Mouse (Mus musculus) embryonic fibroblast, embryonic 13.5 days (primary cell): ENCODE measurements around the gene Pcp2. TPM values are rescaled to one million over a fixed set of nuclear protein-coding genes. Genes with fewer than 3 reads are reported as not detected.

ENCODE experiments used
- H3K27ac ChIP-seq: 2 replicates; pipeline ENCODE4 v1.5.1; 2012; ENCODE audit warnings: low read length, control low read depth, inconsistent platforms; ENCODE audit not compliant: insufficient read depth
- H3K4me1 ChIP-seq: 2 replicates; pipeline ENCODE4 v1.6.1; 2011; ENCODE audit warnings: low read length; ENCODE audit not compliant: control insufficient read depth, insufficient read depth
- H3K4me3 ChIP-seq: 2 replicates; pipeline ENCODE4 v1.5.1; 2011; ENCODE audit warnings: mild to moderate bottlenecking, control low read depth, low read length; ENCODE audit not compliant: insufficient read depth
- CTCF ChIP-seq: IDR thresholded peaks from 2 replicates; pipeline ENCODE4 v1.5.1; 2011; ENCODE audit warnings: mild to moderate bottlenecking, control low read depth, low read length, moderate library complexity, borderline replicate concordance; ENCODE audit not compliant: insufficient read depth
- POLR2A ChIP-seq: IDR thresholded peaks from 2 replicates; pipeline ENCODE4 v1.6.1; 2011; ENCODE audit warnings: low read depth, mild to moderate bottlenecking, control low read depth, low read length, moderate library complexity
- polyA plus RNA-seq: library from polyadenylated mRNA; stranded (reverse); fragments of >200 nt; gene quantifications from 2 replicates; pipeline ENCODE4 v1.2.4, GENCODE M21; 2011; ENCODE audit warnings: low read depth; ENCODE audit not compliant: missing spikeins, insufficient read length

Gene Pcp2
- polyA plus RNA-seq, 1 experiment = not detected

DNA sequence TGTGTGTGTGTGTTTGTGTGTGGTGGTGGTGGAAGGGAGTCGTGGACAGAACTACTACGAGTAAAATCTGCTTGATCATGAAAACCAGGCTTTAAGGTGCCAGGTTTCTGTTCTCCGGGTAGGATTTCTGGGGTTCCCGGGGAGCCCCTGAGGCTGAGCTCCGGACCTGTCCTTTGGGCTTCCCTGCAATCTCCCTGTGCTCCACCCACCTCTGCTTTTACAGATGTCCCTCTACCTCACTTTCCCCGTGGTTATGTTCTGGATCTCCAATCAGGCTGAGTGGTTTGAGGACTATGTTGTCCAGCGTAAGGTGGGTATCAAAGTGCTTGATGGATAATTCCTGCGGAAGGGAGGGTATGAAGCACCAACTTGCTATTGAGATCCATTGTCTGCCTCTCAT lies 3.2 kb downstream of the Pcp2 start:
- no peak overlapping the region for H3K27ac ChIP-seq
- H3K4me1 ChIP-seq = no peaks in the 10 kb centered on the region
- TF ChIP-seq POLR2A = no peak
- peak overlapping the region; percentile 89 for H3K4me3 ChIP-seq

DNA sequence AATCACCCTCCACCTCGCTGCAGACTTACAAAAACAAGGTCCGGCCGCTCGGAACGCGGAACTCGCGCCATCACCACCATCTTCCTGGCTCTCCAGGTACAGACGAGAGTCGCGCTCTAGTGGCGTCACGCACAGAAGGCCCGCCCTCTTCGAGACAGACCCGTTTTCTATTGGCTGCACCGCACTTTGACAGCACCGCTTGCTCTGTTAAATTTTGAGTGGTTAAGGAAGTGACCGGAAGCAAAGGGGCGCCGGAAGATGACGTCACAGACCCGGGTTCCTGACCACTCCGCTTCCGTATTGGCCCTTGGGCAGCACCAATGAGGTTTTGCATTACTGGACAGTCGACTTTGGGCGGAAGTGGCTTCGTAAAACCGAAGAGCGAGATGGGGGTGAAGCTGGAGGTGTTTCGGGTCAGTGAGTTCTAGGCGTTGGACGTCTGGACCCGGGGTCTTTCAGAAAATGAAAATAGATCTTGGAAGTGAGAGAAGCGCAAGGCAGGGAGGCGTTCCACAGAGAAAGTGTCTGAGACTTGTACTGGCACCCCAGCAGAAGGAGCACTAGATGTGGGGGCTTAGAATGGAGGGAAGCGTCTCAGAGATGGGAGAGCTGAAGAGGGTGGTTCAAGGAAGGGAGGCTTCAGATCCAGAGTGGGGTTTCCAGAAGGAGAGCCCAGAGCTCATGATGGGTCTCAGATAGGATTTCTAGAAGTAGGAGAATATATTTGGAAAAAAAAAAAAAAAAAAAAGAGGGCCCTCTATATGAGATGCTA lies 4.0 kb downstream of the Pcp2 start, which contains the start of the genes Xab2 and Pet100:
Xab2 (minus strand) TSS at position 118 of the 772 bp plus-strand sequence.
Pet100 (plus strand) TSS at position 350 of the 772 bp plus-strand sequence.
- H3K4me3 ChIP-seq = peak within 1 kb of the TSS; percentile 97
- TF ChIP-seq CTCF (no peak), POLR2A (peak; percentile 50)
- H3K4me1 ChIP-seq = no peaks in the 10 kb centered on the region
- no peak within 1 kb of the TSS for H3K27ac ChIP-seq

DNA sequence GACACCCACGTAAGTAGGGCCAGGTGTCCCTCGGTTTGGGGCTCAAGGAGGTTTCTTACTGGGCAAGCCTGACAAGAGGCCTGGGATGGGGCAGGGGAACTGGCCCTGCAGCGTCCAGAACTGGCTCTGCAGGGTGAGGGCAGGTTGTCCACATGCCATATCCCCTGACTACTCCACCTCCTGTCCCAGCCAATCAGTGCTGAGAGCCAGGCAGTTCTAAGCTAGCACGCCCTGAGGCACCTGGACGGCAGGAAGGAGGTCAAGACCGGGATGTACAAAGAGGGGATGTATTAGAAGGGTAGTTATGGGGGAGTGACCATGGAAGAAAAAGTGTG lies 15.6 kb downstream of the Pcp2 start:
- Histone ChIP-seq H3K4me1 (no peaks in the 10 kb centered on the region), H3K27ac (no peak overlapping the region), H3K4me3 (no peak overlapping the region)
- TF ChIP-seq CTCF = no peak
- TF ChIP-seq POLR2A = no peak

DNA sequence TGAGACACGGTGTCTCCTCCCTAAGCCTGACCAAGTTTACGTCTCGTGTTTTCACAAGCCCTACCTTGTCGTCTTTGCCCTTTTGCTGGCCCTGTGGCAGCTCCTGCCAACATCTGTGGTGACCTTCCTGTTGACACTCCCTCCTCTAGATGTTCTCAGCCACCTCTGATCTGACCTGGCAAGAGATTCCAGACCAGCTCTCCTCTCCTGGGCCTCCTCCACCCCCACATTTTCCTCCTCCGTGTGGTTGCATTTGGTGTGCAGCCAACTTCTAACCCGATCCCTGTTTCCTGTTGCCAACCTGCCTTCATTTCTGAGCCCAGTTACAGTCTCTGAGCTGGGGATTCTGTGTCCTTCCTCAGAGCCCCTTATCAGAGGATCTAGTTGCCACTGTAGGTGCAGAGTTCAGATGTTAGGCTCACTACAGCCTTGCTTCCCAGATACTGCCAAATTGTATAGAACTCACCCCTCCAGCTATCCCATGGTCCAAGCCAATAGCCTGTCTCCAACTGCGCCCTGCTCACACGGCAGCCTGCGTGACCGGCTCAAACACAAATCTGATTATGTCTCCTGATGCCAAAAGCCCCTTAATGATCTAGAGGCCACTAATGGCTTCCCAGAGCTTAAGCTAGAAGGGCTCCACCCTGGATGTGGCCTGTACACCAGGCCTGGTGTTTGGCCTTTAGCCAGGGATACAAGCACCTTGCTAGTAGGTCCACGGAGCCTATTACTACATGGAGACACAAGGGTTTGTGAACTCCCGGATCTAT lies 16.1 kb downstream of the Pcp2 start:
- H3K27ac ChIP-seq = no peak overlapping the region
- no peak overlapping the region for H3K4me3 ChIP-seq
- TF ChIP-seq POLR2A = no peak
- TF ChIP-seq CTCF = no peak
- H3K4me1 ChIP-seq = no peaks in the 10 kb centered on the region

DNA sequence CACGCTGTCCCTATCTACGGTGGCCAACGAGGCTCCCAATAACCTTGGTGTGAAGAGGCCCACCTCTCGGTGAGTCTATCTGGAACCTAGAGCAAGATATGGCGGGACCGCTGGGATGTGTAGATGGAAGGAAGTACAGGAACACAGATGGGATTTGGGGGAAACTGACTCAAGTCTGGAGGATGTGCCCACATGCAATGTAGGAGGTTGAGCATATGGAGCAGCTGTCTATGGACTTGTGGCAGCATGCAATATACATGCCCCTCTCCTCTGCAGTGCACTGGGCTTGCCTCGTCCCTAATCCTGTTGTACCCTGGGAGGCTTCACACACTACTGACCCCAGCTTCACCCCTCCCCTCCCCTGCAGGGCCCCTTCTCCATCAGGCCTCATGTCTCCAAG lies 17.5 kb downstream of the Pcp2 start:
- Histone ChIP-seq H3K4me3 (no peak overlapping the region), H3K27ac (no peak overlapping the region), H3K4me1 (no peaks in the 10 kb centered on the region)
- TF ChIP-seq POLR2A (no peak), CTCF (no peak)

DNA sequence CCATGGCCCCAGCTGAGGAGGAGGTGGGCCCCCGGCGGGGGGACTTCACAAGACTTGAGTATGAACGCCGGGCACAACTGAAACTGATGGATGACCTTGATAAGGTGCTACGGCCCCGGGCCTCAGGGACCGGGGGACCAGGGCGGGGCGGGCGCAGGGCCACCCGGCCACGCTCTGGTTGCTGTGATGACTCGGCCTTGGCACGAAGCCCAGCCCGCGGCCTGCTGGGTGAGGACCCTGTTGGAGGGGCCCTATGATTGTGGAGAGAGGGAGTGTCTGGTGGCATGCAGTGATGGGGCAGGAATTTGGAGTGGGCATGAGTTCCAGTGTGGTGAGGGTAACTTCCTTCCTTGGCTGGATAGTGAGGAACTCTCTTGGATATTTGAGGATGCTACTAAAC lies 18.8 kb downstream of the Pcp2 start:
- no peak overlapping the region for H3K27ac ChIP-seq
- no peak overlapping the region for H3K4me3 ChIP-seq
- TF ChIP-seq POLR2A (no peak), CTCF (no peak)
- H3K4me1 ChIP-seq = no peaks in the 10 kb centered on the region

DNA sequence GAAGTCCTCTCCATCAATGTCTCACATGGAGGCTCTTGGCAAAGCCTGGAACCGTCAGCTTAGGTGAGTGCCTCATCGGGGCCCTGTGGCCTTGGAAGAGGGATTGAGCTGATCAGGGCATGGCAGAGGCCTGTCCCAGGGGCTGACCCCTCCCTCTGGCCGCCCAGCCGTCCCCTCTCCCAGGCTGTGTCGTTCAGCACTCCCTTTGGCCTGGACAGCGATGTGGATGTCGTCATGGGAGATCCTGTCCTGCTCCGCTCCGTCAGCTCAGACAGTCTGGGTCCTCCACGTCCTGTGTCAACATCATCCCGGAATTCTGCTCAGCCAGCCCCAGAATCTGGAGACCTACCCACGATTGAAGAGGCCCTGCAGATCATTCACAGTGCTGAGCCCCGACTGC lies 21.9 kb downstream of the Pcp2 start:
- Histone ChIP-seq H3K27ac (no peak overlapping the region), H3K4me3 (no peak overlapping the region), H3K4me1 (no peaks in the 10 kb centered on the region)
- no peak for TF ChIP-seq POLR2A
- no peak for TF ChIP-seq CTCF

DNA sequence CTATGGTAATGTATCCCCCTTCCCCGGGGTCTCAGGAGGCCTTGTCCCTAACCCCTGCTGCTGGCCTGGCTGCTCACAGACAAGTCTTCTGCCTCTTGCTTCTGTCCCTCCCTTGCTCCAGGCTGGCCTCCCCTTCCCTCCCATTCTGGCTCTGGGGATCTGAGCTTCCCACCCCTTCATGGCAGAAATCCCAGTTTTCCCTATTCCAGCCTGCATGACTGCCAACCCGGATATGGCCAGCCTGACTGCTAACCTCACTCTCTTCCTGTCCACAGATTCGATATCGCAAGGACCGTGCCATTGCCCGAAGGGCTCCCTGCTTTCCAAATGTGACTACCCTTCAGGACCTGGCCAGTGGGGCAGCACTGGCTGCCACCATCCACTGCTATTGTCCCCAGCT lies 24.9 kb downstream of the Pcp2 start:
- H3K4me3 ChIP-seq = no peak overlapping the region
- H3K27ac ChIP-seq = no peak overlapping the region
- TF ChIP-seq CTCF = no peak
- H3K4me1 ChIP-seq = no peaks in the 10 kb centered on the region

DNA sequence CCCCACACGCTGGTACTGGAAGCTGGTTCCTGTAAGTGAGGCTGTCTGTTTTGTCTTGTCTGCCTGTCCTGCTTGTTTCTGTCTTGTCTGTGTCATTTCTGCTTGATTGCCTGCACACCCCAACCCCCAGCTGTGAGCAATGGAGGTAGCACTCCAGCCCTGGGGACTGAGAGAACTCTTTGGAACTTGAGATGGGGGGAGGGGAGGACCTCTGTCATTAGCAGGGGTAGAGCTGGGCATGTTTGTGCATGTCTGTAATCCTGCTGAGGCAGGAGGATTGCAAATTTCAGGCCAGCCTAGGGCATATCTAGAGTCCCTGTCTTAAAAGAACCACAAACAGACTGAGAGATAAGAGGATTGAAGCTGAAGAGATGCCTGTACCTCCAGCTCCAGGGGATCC lies 26.1 kb downstream of the Pcp2 start:
- TF ChIP-seq CTCF (no peak), POLR2A (no peak)

DNA sequence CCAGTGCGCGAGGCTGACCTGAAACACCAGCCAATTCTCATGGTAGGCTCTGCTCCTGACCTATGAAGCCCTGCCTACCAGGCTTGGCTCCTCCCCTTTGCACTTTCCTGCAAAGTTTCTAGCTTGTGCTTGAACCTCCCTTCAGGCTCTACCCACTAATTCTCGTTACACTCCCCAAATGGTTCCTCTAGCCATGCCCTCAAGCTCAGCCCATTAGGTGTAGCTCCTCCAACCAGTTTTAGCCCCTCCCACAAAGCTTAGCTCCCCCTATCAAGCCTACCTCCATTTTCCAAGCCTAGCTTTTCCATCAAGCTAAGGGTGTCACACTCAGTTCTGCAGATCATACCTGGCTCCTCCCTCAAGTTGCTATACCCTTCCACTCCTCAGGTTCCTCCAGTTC lies 27.3 kb downstream of the Pcp2 start:
- no peak overlapping the region for H3K4me3 ChIP-seq
- no peak for TF ChIP-seq POLR2A
- TF ChIP-seq CTCF = no peak
- H3K4me1 ChIP-seq = no peaks in the 10 kb centered on the region
- H3K27ac ChIP-seq = no peak overlapping the region

More for the DNA sequence above, 26.1 kb downstream of the Pcp2 start:
- Histone ChIP-seq H3K4me3 (no peak overlapping the region), H3K27ac (no peak overlapping the region), H3K4me1 (no peaks in the 10 kb centered on the region)
